Mouse (Mus musculus) bone marrow macrophage, adult 2 months (primary cell): ENCODE measurements around the gene Mgat4e. TPM values are rescaled to one million over a fixed set of nuclear protein-coding genes. Genes with fewer than 3 reads are reported as not detected.
"Not testable (repeated sequence)": the region's sequence is repeated elsewhere in the genome, so short reads cannot be mapped to it uniquely, and the experiment has no call there.

Source experiments
- H3K27ac ChIP-seq: 2 replicates; pipeline ENCODE4 v1.5.1; 2012; ENCODE audit warnings: low read depth, low read length; ENCODE audit not compliant: insufficient read depth
- H3K4me1 ChIP-seq: 2 replicates; pipeline ENCODE4 v1.6.1; 2012; ENCODE audit warnings: low read length; ENCODE audit not compliant: control insufficient read depth, insufficient read depth
- H3K4me3 ChIP-seq: 2 replicates; pipeline ENCODE4 v1.5.1; 2012; ENCODE audit warnings: mild to moderate bottlenecking, low read length, moderate library complexity; ENCODE audit not compliant: insufficient read depth
- CTCF ChIP-seq: IDR thresholded peaks from 2 replicates; pipeline ENCODE4 v1.5.1; 2012; ENCODE audit warnings: low read depth, mild to moderate bottlenecking, low read length, moderate library complexity
- POLR2A ChIP-seq: IDR thresholded peaks from 2 replicates; pipeline ENCODE4 v1.6.1; 2012; ENCODE audit warnings: mild to moderate bottlenecking, low read depth, low read length, borderline replicate concordance
- polyA plus RNA-seq: library from polyadenylated mRNA; stranded (reverse); fragments of >200 nt; gene quantifications from 2 replicates; pipeline ENCODE4 v1.2.4, GENCODE M21; 2012; ENCODE audit not compliant: missing spikeins, insufficient read depth, insufficient read length

The Mgat4e gene
- polyA plus RNA-seq, 1 experiment: not detected

DNA sequence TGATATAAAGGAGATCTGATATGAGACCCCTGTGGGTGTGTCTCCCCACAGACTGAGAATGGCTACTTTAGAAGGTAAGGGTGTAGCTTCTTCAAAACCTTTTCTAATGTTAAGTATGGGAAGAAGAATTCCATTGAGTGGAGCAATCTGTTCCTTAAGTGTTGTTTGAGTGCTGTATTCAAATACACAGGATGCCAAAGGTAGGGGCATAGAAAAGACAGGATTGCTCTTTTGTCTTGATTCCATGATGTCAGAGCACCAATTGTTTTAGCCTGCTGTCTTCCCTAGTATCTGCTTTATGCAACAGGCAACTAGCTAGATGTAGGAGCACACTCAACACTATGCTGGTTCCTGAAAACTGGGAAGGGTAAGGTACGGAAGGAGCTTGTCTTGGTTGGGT lies 14.4 kb downstream of the Mgat4e start:
- Histone ChIP-seq H3K4me1 (no peaks in the 10 kb centered on the region; the same call in 1 of the 2 replicates), H3K4me3 (no peak overlapping the region), H3K27ac (no peak overlapping the region)
- TF ChIP-seq CTCF: no peak
- TF ChIP-seq POLR2A: no peak

DNA sequence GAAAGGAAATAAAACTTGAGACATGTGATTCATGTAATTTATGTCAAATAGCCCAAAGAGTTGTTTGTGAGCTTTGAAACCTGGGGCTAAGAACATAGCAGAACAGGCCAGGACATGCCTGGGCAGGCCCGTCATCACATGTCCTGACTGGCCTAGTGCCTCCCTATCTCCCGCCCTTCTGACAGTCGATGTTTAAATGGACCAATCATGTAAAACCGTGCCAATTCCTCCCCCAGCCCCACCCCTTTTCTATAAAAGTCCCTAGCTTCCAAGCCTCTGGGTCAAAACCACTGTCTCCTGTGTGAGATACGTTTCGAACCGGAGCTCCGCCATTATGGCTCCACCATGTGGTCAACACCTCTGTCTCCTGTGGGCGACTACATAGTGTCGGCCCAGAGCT lies 15.8 kb downstream of the Mgat4e start:
- not testable (repeated sequence) for H3K27ac ChIP-seq, H3K4me1 ChIP-seq, H3K4me3 ChIP-seq

DNA sequence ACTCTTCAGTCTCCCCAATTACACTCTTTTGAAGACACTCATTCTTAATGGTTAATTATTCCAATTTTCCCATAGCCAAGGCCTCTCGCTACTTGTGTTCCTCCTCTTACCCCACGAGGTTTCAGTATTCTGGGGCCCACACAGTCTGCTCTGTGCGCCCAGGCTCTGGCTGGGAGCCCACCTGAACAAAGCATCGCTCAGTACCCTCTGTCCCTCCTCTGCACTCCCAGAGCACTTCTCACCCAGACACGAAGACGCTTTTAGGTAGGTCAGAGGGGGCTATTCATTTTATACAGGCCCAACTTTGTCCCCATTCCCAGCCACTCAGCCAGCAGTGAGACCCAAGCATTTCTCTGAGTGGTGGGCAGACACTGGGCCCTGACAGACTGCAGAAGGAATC lies 18.9 kb downstream of the Mgat4e start:
- Histone ChIP-seq H3K4me1 (no peaks in the 10 kb centered on the region; the same call in 1 of the 2 replicates), H3K27ac (no peak overlapping the region), H3K4me3 (no peak overlapping the region)
- no peak for TF ChIP-seq POLR2A
- no peak for TF ChIP-seq CTCF

DNA sequence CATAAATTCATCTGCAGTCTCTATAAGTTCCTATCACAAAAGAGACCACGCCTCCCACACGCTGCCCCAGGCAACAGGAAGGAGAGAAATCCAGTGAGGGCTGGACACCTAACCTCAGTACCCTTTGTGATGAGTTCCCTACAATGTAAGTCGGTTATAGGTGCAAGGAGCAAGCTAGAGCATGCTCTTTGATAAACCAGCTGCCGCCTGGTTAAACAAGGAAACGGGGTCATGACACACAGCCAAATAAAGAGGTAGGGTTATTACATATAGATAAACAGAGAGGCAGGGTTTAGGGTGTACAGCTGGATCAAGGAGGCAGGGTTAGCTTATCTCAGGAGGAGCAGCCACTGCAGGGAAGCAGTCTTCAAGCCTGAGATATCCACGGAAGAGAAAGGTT lies 22.7 kb downstream of the Mgat4e start:
- TF ChIP-seq CTCF: no peak
- no peak for TF ChIP-seq POLR2A
- no peaks in the 10 kb centered on the region for H3K4me1 ChIP-seq
- H3K4me3 ChIP-seq: no peak overlapping the region
- no peak overlapping the region for H3K27ac ChIP-seq

DNA sequence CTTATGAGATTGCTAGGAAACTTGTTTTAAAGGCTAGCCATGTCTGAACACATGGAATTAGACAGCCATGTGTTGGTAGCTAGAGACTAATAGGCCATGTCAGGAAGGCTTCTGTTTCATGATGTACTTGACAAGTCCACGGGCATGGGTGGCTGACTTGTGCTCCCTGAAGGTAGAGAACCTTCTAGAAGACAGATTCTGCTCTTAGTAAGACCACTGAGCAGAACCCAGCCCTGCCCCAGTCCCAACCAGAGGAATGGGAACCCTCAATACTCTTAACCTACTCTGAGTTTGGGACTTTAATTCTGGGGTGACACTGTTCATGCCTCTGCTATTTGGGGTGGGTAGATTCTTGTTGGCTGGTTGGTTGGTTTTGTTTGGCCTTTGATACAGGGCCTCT lies 24.5 kb downstream of the Mgat4e start:
- TF ChIP-seq CTCF (no peak), POLR2A (no peak)
- H3K4me3 ChIP-seq: no peak overlapping the region
- no peak overlapping the region for H3K27ac ChIP-seq
- H3K4me1 ChIP-seq: no peaks in the 10 kb centered on the region

DNA sequence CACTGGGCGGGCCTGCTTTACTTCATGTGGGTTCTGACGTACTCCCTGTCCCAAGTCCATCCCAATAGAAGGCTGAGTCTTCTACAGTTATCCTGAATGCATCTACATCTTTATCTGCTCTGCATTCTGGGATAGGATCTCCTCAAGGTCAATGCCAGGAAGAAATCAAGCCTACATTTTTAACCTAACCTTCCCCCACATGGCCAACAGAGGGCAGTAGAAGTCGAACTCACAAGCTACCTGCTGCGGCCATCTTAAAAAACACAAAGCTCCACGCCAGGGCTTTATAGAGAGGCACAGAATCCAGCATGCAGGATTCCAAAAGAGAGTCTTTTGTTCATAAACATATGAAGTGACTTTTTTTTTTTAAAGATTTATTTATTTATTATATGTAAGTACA lies 25.1 kb downstream of the Mgat4e start:
- H3K4me1 ChIP-seq: no peaks in the 10 kb centered on the region
- TF ChIP-seq CTCF (peak; percentile 35), POLR2A (no peak)
- no peak overlapping the region for H3K4me3 ChIP-seq
- H3K27ac ChIP-seq: no peak overlapping the region

DNA sequence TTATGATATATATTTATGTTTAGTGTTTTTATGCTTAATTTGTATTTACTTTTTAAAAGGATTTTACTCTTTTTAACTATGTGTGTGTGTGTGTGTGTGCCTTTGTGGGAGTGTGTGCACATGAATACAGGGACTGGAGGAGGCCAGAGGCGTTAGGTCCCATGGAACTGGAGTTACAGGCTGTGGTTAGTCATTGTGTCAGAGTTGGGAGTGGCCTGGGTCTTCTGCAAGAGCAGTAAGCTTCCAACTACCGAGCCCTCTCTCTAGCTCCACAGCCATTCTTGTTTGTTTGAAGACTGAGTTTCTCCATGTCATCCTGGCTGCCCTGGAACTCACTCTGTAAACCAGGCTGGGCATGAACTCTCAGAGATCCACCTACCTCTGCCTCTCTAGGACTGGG lies 27.2 kb downstream of the Mgat4e start:
- no peak overlapping the region for H3K4me3 ChIP-seq
- H3K4me1 ChIP-seq: no peaks in the 10 kb centered on the region
- H3K27ac ChIP-seq: no peak overlapping the region
- TF ChIP-seq POLR2A: no peak

DNA sequence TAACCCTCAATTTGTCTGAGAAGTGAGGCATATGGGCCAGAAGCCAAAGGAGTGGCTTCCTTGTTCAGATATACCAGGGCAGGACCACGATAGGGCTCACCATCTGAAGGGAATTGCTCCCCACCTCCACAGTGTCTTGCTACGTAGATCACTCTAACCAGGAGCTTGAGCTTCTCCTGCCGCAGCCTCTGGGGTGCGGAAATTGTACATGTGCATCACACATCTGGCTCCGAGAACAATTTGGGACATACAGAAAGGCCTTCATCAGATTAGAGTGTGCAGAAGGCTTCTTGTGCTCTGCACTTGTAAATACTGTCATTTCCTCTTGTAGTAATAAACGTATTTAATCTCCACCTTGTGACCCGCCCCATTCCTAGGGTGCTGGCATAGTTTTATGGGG lies 28.3 kb downstream of the Mgat4e start:
- Histone ChIP-seq H3K4me1 (no peaks in the 10 kb centered on the region), H3K27ac (no peak overlapping the region), H3K4me3 (no peak overlapping the region)
- TF ChIP-seq POLR2A (no peak), CTCF (no peak)

DNA sequence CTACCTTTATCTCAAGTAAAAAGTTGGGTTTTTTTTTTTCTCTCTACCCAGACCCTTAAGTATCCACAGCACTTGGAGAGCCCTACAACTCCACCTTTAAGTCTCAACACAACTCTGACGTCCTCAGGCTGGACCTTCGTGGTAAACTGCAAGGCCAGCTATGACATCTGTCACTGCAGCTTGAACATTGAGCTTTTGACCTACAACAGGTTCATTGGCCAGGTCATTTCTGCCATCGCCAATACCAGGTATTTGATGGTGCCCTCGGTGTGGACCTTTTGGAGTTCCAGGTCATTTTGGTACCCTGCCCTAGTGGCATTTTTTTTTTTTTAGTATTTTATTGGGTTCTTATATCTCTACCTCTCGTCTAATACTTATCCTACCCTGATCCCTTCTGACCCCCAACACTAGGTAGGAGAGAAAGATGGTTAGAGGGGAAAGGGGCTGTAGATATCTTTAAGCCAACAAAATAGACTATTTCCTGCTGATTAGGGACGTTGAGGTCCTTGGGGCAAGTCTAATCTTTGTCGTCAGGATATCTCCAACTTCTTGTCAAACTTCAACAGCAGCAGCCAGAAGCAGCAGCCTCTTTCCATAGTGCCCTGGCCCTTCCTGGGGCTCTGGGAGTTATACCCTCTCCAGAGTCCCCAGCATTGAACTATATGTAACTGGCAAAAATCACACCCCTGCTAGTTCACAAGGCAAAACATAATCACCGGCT lies 29.3 kb downstream of the Mgat4e start:
- no peak overlapping the region for H3K27ac ChIP-seq
- TF ChIP-seq CTCF: no peak
- no peak for TF ChIP-seq POLR2A
- no peak overlapping the region for H3K4me3 ChIP-seq
- H3K4me1 ChIP-seq: no peaks in the 10 kb centered on the region

DNA sequence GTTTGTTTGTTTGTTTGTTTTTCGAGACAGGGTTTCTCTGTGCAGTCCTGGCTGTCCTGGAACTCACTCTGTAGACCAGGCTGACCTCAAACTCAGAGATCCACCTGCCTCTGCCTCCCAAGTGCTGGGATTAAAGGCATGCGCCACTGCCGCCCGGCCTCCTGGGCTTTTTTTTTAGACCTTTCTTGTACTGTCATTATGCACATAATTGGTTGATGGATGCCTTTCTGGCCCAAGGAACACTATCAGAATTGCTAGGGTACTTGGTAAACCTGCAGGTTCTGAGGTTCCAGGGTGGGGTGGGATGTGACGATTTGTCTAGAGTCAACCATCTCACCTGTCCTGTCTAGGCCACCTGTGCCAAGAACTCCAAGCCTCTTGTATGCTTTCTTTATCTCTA lies 30.3 kb downstream of the Mgat4e start:
- not testable (repeated sequence) for H3K4me1 ChIP-seq, H3K27ac ChIP-seq, H3K4me3 ChIP-seq

DNA sequence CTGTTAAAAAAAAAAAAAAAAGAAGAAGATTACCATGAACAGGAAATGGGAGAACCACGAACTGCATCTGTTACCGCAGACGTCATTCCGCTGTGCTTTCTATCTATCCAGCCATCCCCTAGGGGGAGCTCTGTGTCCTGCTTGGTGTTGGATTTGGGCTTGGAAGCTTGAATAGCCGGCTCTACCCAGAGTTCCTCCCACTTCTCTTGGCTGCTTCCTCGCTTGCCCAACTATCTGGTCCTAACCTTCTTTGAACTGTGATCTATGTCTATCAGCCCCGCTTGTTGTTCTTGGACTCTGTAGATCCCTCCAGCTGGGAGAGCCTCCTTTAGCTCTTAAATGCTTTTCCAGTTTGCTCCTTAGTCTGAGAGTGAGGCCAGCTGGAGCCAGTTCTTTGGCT lies 30.8 kb downstream of the Mgat4e start:
- TF ChIP-seq CTCF: peak; percentile 56
- TF ChIP-seq POLR2A: no peak
- Histone ChIP-seq H3K4me3 (no peak overlapping the region), H3K4me1 (no peaks in the 10 kb centered on the region), H3K27ac (no peak overlapping the region)

DNA sequence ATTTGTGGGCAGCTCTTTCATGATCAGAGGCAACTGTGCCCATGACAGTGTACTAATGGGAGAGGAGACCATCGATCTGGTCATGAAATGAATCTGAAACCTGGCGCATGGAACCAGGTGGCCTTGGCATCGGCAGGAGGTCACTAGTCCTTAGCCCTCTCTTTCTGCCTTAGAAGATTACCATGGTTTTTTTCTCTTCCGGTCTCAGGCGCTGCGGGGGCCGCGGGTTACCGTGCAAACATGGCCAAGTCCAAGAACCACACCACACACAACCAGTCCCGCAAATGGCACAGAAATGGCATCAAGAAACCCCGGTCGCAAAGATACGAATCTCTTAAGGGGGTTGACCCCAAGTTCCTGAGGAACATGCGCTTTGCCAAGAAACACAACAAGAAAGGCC lies 31.6 kb downstream of the Mgat4e start:
- H3K27ac ChIP-seq, H3K4me1 ChIP-seq, H3K4me3 ChIP-seq: not testable (repeated sequence)
